Mouse (Mus musculus): ENCODE results near the gene Rad21l.

GRCm38 (mm10) chr2:151670026-151670967, 2.0 kb upstream of the Rad21l start:
- TF ChIP-seq MYOG (IDR thresholded peaks at IDR 0.05; ENCODE audit: control insufficient read depth, extremely low read depth, insufficient read length) (no peak), MAX (IDR thresholded peaks at IDR 0.05) (no peak), CEBPB (IDR thresholded peaks at IDR 0.05; ENCODE audit: low read depth) (no peak), CTCF (IDR thresholded peaks at IDR 0.05; ENCODE audit: control insufficient read depth, insufficient read depth, insufficient read length) (no peak)

Measured in C2C12 (cell line).